ENCODE assay signal across 8 mouse cellular contexts in the genomic region with DNA sequence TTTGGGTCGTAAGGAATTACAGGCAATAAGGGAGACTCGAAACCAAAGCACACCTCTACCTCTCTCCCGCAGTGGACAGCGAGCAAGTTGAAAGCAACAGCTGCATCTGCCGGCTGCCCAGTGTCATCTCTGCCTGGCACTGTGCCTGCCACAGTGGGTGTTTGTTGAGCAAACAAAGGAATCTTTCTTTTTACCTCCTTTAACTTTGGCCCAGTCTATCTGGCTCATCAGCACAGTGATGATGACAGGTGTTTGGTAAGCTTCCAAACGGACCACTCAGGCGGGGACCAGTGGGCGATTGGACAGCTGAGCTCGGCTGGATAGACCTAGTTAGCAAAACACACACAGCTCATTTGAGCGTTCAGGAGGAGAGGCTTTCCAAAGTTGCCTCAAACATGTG.
DNase-seq lines count a peak whose midpoint lies in the region; ATAC-seq lines count a peak whose summit lies in the region.
"Had no signal": no experiment of that assay in that cellular context is flagged by ENCODE, and none has a peak within 500 bp of the region (broad histone marks: within the 10 kb centered on the region; RNA-seq: fewer than 3 reads in every experiment).

No protein-coding gene starts in this region.

- no peak overlapping the region for H3K4me3 ChIP-seq in hindbrain, embryonic 13.5 days
- no peak overlapping the region for H3K4me3 ChIP-seq in hindbrain, embryonic 10.5 days
- H3K4me3 ChIP-seq: limb, embryonic 15.5 days had no signal

- WGBS in hindbrain, embryonic 13.5 days: 45% methylated on average over 10 of the region's 10 CpGs
- 85% methylated on average over 10 of the region's 10 CpGs for WGBS in hindbrain, embryonic 10.5 days

- H3K27me3 ChIP-seq in hindbrain, embryonic 13.5 days: no peaks in the 10 kb centered on the region
- H3K27me3 ChIP-seq in hindbrain, embryonic 10.5 days (ENCODE audit: insufficient read depth, poor library complexity, severe bottlenecking): no peaks in the 10 kb centered on the region
- H3K27me3 ChIP-seq: limb, embryonic 15.5 days had no signal

- ATAC-seq in hindbrain, embryonic 13.5 days (ENCODE audit: low FRiP score): peak; percentile 36; the same call in 1 of the 2 replicates

- H3K4me1 ChIP-seq in hindbrain, embryonic 13.5 days (replicated peaks): peaks cover 12% of the 10 kb centered on the region; the same call in 1 of the 2 replicates
- H3K4me1 ChIP-seq in hindbrain, embryonic 10.5 days (replicated peaks): no peaks in the 10 kb centered on the region
- H3K4me1 ChIP-seq: limb, embryonic 15.5 days had no signal

- H3K27ac ChIP-seq in hindbrain, embryonic 13.5 days: no peak overlapping the region; the same call in 1 of the 2 replicates
- no peak overlapping the region for H3K27ac ChIP-seq in hindbrain, embryonic 10.5 days
- H3K27ac ChIP-seq: limb, embryonic 15.5 days had no signal

- H3K9me3 ChIP-seq in hindbrain, embryonic 13.5 days: no peaks in the 10 kb centered on the region
- no peaks in the 10 kb centered on the region for H3K9me3 ChIP-seq in hindbrain, embryonic 10.5 days
- H3K9me3 ChIP-seq: limb, embryonic 15.5 days had no signal

- no peaks in the 10 kb centered on the region for H3K36me3 ChIP-seq in hindbrain, embryonic 13.5 days
- no peaks in the 10 kb centered on the region for H3K36me3 ChIP-seq in hindbrain, embryonic 10.5 days
- H3K36me3 ChIP-seq: limb, embryonic 15.5 days had no signal

- H3K4me2 ChIP-seq in hindbrain, embryonic 13.5 days: no peak overlapping the region
- H3K4me2 ChIP-seq: limb, embryonic 15.5 days had no signal

- no peak overlapping the region for H3K9ac ChIP-seq in hindbrain, embryonic 13.5 days
- H3K9ac ChIP-seq: limb, embryonic 15.5 days had no signal

- no peak for DNase-seq in hindbrain, embryonic 10.5 days (ENCODE audit: low spot score)
- peak; percentile 88 to 89 for DNase-seq in cerebellum, postnatal 10 days
- peak; percentile 21 for DNase-seq in gastrocnemius, postnatal 25 days
- peak; percentile 46 for DNase-seq in retina, postnatal 7 days (ENCODE audit: low read depth, low spot score)
- no peak for DNase-seq in adrenal gland, postnatal 36 days
- DNase-seq in natural killer cell, adult 2 months (ENCODE audit: low spot score in 2 of 2): no peak

Comparison
In these comparisons a context has a peak if more than half of its experiments do, and no peak if none do; other contexts are left out.
1. DNase-seq: peak in cerebellum, postnatal 10 days (2 of 2), gastrocnemius, postnatal 25 days (single experiment) and retina, postnatal 7 days (single experiment); none in hindbrain, embryonic 10.5 days (single experiment), adrenal gland, postnatal 36 days (0 of 2) and natural killer cell, adult 2 months (0 of 2).